Mouse (Mus musculus): ENCODE measurements around the gene Kcnma1. TPM values are rescaled to one million over a fixed set of nuclear protein-coding genes. Genes with fewer than 3 reads are reported as not detected.

Gene Kcnma1
- total RNA-seq, 2 experiments from 2014 or later, result 54.2 to 57.4 TPM

- DNase-seq (ENCODE audit: low spot score in 2 of 2), result no peak
Observed at GRCm38 (mm10) chr14:23610054-23610453, 404.2 kb downstream of the Kcnma1 start.

DNA sequence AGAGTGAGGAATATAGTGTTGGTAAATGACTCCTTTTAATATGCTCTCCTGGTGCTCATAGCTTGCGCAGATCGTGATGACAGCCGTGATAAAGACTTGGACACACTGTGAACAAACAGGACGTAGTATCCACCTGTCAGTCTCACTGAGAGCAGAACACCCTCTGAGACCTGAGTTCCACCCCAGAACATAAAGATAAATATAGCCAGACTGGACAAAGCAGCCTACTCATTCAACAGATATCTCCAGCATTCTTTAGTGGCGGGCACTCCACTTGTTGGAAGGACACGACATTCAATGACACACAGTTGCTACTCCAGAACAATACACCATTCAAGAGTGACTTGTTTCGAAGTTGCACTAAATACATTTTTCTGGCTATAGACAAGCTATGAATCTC, 408.6 kb downstream of the Kcnma1 start:
- no peak for DNase-seq (ENCODE audit: low spot score in 2 of 2)

DNA sequence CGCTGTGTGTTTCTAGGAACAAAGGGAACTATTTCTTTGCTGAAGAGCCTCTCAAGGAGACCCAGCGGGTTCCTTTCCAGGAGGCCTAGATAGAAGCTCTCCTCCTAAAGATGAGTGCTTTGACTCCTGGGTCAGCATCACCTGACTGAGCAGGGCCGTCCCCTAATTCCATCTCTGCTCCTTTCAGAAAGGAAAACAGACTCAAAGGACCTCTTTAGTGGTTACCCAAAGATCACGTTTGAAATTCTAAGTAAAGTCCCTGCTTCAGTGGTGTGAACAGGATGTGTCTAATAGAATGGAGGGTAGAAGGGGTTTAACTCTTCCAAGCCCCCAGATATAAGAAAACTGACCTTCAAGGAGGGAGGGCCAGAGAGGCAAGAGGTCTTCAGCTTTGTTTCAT, 411.4 kb downstream of the Kcnma1 start:
- DNase-seq (ENCODE audit: low spot score in 2 of 2), result no peak

DNA sequence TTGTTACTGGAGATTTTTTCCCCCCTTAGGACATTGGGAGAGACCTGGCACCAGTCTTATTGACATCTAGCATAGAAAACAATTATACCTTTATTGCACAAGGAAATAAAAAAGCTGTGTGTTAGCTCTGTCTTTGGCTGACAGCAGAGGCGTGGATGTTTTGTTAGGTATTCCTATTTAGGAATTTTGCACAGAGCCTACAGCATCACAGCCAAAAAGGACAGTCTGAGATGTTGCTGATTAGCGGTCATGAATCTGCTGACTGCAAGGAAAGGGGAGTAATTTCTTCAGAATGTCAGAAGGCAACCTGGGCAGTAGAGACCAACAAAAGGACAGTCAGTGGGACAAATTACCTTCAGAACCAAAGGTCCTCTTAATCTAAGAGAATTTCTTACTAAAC, 412.2 kb downstream of the Kcnma1 start:
- DNase-seq (ENCODE audit: low spot score in 2 of 2), result no peak

GRCm38 (mm10) chr14:23594629-23595028, 419.7 kb downstream of the Kcnma1 start:
- DNase-seq (ENCODE audit: low spot score in 2 of 2), result no peak

DNA sequence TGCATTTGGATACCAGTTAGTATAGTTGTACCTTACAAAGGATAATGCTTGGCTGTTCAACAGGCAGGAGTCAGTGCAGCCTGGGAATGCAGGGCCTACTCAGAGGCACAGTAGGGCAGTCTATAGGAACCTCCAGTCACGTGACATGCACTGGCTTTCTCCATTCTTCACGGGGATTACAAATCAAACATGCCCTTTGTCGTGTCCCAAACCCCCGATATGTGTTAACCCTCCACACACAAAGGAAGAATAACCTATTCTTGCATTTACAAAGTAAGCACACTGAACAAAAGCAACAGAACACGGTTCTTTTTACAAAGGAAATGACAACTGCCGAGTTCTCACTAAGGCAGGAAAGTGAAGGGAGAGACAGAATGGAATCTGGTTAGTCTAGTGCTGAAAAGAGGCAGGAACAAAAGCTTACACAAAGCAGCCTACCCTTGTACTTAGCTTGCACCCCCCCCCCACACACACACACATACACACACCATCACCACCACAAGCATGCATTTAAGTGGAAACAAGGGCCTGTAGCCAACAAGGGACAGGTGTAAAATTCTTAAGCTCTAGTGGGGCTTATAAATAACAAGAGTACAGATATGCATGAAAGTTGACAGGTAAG, 421.4 kb downstream of the Kcnma1 start:
- DNase-seq (ENCODE audit: low spot score in 2 of 2), result no peak

DNA sequence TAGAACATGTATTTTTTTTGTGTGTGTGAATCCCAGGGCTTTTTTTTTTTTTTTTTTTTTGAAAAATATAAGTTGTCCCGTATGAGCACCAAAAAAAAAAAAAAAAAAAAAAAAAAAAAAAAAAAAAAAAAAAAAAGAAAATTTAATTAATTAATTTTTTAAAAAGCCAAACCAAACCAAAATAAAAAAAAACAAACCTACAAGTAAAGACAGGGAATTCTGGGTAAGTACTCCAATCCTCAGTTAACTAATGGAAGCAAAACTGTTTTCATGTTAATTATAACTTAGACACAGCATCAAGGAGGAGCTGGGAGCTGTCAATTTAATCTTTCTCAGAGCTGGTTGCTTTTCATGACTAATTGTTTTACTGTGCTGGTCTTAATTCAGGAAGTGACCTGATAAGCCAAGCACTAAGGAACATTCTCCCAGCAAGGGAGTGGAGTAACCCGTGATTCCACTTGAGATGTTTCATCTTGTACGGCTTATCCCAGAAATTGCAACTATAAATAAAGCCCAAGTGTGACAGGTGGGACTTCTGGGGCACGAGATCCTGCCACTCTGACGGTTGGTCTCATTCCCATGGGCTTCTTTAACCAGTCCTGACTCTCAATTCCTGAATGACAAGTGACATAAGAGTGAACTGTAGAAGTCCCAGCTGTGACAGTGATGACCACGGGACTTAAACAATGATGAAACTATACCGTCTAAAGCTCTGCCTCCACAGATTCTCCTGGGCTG, 424.4 kb downstream of the Kcnma1 start:
- no peak for DNase-seq (ENCODE audit: low spot score in 2 of 2)

- peak in 1 of 2 experiments; percentile 15 for DNase-seq (ENCODE audit: low spot score in 2 of 2)
Observed at GRCm38 (mm10) chr14:23587451-23587850, 426.8 kb downstream of the Kcnma1 start.

DNA sequence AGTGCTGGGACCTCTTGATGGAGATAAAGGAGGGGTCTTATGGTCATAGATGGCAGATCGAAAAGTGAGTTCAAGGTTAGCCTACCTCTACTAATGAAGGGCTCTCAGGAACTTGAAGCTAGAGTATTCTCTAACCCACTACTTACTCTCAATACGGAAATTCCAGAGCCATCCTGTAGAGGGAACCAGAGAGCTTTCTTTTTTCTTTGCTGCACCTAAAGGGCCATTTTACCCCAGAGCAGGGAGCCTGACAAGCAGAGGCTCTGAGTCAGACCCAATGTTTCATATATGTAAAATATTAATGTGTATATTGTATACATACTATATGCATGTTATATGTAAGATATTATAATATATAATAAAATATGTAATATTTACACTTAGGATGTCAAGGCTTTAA, 431.1 kb downstream of the Kcnma1 start:
- DNase-seq (ENCODE audit: low spot score in 2 of 2), result no peak

DNA sequence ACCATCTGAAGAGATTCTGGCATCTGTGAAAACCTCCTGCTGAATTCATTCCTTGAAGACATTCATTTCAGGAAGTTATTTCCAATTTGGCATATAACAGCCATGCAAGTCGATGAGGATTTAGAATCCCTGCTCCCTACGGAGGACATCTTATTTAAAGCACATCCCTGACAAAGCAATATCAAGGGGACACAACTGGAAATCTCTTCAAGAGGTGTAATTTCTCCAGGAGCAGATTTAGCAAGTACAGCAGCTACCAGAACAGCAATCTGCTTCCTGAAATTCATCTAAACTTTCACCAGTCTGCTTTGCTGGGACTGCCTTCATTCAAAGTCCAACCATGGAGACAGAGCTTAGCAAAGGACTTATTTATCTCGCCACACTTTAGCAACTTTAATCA, 433.0 kb downstream of the Kcnma1 start:
- no peak for DNase-seq (ENCODE audit: low spot score in 2 of 2)

DNA sequence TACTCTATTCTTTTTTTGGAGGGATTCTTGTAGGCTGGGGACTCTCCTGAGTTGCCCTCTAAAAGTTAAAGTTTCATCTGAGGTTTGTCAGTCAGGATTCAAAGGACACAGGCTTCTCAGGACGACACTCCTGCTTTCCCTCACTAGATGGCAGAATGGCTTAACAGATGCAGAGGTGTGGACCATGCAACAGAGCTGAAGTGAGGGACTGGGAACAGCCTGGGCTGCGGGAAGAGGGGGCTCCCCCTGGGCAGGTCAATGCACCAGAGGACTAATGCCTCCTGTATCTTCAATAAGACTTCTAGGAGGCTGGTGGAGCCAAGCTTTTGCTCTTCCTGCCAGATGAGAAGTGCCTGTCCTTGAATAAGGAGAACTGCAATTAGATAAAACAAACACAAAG, 438.3 kb downstream of the Kcnma1 start:
- DNase-seq (ENCODE audit: low spot score in 2 of 2), result no peak

GRCm38 (mm10) chr14:23574136-23574535, 440.2 kb downstream of the Kcnma1 start:
- no peak for DNase-seq (ENCODE audit: low spot score in 2 of 2)

GRCm38 (mm10) chr14:23573385-23573784, 440.9 kb downstream of the Kcnma1 start:
- no peak for DNase-seq (ENCODE audit: low spot score in 2 of 2)

DNA sequence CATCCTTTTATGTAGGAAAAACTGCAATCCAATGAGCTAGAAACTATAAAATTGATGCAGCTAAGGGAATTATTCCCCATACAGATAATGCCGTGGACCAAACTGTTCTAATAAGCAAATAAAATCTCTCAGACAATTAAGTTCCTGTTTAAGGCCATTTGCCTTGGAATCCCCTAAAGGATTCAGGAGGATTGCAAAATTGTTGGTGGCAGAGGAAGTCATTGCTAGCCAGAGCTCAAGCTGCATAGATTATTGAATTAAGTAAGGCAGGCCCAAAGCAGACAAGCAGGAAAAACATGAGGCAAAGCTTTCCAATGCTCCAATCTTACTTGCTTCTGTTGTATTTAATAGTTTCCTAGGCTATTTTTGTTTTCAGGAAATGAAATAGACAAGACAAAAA, 441.5 kb downstream of the Kcnma1 start:
- no peak for DNase-seq (ENCODE audit: low spot score in 2 of 2)

DNA sequence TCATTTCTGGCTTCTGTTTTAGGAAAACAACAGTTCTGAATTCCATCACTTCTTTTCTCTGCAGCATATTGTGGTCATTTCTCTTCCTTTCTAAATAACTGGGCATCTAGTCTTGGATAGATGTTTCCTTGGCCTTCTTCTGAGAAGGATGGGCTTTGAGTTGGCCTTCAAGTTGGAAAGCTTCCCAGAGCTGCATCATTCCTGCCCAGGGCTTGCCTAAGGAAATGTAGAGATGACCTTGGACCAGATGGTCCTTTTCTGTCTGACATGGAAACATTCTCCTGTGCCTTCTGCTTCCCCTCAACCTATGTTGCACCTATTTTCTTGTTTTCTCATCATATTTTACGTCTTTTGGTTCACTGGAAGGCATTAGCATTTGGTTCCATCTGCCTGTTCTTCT, 444.0 kb downstream of the Kcnma1 start:
- DNase-seq (ENCODE audit: low spot score in 2 of 2), result no peak

GRCm38 (mm10) chr14:23565931-23566330, 448.4 kb downstream of the Kcnma1 start:
- DNase-seq (ENCODE audit: low spot score in 2 of 2), result no peak

DNA sequence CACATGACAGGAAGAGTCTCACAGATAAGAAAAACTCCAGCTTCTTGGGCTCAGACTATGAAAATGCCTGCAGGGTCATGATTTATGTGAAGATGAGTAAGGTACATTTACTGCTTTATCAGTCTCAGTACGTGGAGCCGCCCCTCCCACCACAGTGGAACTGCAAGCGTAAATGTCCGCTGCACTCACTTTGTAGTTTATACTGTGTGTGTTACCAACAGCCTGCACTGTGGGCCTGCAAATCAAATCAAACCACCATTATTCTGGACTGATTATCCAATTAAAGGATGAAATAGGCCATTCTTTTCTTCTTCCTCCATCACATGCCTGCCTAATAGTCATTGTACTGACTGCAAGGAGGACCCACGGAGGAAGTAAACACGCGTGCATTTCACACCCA, 449.8 kb downstream of the Kcnma1 start:
- no peak for DNase-seq (ENCODE audit: low spot score in 2 of 2)

DNA sequence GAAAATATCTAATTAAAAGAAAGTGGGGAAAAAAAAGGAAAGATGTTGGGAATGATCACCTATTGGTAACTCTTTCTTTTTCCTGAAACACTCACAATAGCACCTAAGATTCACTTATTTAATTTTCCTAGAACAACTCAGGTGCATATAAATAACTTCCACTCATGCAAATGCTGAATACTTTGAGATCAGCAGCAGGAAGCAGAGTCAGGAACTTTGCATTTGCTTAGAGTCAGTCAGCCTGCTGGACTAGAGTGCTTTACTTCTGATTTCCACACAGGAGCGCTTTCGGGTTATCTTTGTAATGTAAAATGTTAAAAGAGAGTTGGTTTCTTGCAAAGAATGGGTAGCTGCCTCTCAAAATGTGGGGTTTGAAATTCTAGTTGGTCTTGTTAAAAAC, 451.1 kb downstream of the Kcnma1 start:
- DNase-seq (ENCODE audit: low spot score in 2 of 2), result no peak

DNA sequence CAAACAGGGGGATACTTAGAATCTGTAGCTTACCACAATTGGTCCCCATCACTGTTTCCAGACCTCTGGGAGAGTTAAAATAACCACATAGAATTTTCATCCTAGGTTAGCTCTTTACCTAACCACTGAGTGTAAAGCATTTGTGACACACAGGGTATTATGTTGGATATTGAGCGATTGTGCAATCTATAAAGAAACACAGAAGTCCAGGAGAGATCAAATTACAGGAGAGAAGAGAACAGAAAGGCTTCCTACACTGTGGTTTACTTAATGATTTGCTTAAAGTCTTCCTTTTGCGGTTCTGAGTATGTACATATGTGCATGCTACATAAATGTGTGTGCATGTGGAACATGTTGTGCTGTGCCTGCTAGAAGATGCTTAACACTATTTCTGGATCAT, 458.6 kb downstream of the Kcnma1 start:
- DNase-seq (ENCODE audit: low spot score in 2 of 2), result no peak

DNA sequence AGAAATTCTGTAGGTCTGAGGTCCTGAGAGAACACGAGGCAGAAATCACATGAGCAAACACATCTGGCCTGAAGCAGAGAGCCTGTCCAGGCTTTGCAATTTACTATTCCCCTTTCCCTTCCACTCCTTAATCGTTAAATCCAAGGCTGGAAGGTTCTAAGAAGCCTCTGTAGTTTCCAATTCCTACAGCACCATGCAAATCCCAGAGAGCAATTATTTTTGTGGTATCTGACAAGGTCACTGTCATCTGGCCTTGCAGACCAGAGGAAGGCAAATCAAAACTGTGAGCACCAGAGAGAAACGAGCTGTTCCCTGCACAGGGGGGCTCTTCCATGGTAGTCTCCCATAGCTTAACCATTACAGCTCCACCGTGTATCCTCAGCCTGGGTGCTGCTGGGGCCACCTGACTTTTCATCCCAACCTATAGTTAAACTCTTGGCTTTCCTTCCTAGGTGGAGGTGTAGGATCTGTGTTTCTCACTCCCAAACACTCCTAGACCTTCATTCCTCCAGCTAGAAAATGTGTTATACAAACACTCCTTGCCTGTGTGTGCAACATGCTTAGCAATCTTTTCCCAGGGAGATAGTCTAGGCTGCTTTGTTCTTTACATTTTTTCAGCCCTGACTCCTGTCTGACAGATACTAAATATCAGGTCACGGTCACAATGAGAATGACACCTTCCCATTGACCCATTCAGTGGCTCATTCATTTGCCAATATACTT, 461.9 kb downstream of the Kcnma1 start:
- no peak for DNase-seq (ENCODE audit: low spot score in 2 of 2)

DNA sequence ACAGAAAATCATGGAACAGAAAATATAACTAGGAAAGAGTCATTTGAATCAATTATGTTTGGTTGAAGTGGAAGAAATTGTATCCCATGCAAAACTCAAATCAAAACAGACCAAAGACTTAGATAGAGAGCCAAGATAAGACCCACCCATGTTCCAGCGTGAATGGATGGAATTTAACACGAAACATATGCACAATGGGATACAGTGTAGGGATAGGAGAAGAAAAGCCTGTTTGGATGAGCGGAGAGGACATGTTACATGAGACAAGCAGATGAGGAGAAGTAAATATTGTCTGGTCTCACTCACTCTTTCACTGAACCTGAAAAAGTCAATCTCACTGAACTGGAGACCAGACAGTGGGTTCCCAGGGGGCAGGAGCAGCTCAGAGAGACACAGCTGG, 463.8 kb downstream of the Kcnma1 start:
- DNase-seq (ENCODE audit: low spot score in 2 of 2), result no peak

DNA sequence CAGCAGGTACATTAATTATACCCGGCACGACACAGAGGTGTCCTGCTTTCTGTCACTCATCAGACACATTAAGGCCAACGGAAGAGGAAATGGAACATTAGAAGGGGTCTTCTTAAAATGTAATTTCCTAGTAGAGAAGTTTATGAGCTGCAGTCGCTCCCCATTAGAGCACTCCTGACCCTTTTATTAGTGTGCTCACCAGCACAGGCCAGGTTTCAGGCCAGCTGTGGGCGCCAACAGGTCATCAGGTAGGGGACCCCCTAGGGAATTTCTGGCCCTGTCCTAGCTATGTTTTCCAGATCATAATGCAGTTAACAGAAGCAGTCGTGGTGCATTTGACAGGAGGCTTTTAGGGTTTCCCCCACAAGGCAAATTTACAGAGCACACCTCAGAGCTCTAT, 472.2 kb downstream of the Kcnma1 start:
- DNase-seq (ENCODE audit: low spot score in 2 of 2), result no peak

Data from adrenal gland, postnatal 4 days (tissue).